Mouse (Mus musculus) heart, embryonic 13.5 days (tissue): ENCODE measurements around the gene Galnt17. TPM values are rescaled to one million over a fixed set of nuclear protein-coding genes. Genes with fewer than 3 reads are reported as not detected.

Source experiments
- ATAC-seq: fragments of 200-750 bp; cut with Nextera tagmentation; 2 replicates; pipeline ENCODE4 v1.8.0; 2017; ENCODE audit warnings: moderate TSS enrichment; ENCODE audit not compliant: insufficient number of reproducible peaks, low FRiP score, low TSS enrichment; ENCODE audit errors: extremely low read depth
- H3K27ac ChIP-seq: fragments of 300-500 bp; sonication (generic); replicated peaks from 2 replicates; pipeline ENCODE4 v1.5.1; 2015; ENCODE audit warnings: moderate library complexity, mild to moderate bottlenecking, inconsistent platforms
- H3K27me3 ChIP-seq: fragments of 300-500 bp; sonication (generic); replicated peaks from 2 replicates; pipeline ENCODE4 v1.6.1; 2015; ENCODE audit warnings: mild to moderate bottlenecking, inconsistent platforms
- H3K36me3 ChIP-seq: fragments of 300-500 bp; sonication (generic); 2 replicates; pipeline ENCODE4 v1.6.1; 2015; ENCODE audit warnings: mild to moderate bottlenecking, inconsistent platforms
- H3K4me1 ChIP-seq: fragments of 300-500 bp; sonication (generic); 2 replicates; pipeline ENCODE4 v1.6.1; 2015; ENCODE audit warnings: inconsistent platforms
- H3K4me2 ChIP-seq: fragments of 300-500 bp; sonication (generic); 2 replicates; pipeline ENCODE4 v1.6.1; 2015; ENCODE audit warnings: inconsistent platforms, mild to moderate bottlenecking, moderate library complexity
- H3K4me3 ChIP-seq: fragments of 300-500 bp; sonication (generic); 2 replicates; pipeline ENCODE4 v1.5.1; 2015; ENCODE audit warnings: moderate library complexity, mild to moderate bottlenecking, inconsistent platforms
- H3K9ac ChIP-seq: fragments of 300-500 bp; sonication (generic); 2 replicates; pipeline ENCODE4 v1.6.1; 2015; ENCODE audit warnings: inconsistent platforms, mild to moderate bottlenecking, moderate library complexity
- H3K9me3 ChIP-seq: fragments of 300-500 bp; sonication (generic); 2 replicates; pipeline ENCODE4 v1.6.1; 2016; ENCODE audit warnings: inconsistent platforms
- WGBS: fragments of 180-500 bp; shearing (Covaris S2); methylation state at CpG from one replicate; pipeline ENCODE4 v1.1.7; 2015; ENCODE audit warnings: mixed read lengths; 5-methylcytosine and 5-hydroxymethylcytosine counted together
- polyA plus RNA-seq: library from polyadenylated mRNA; unstranded; fragments of >200 nt; fragmentation: Nextera tagmentation; extraction: Ambion mirVana; gene quantifications from 2 replicates; pipeline ENCODE4 v1.2.1, GENCODE M21; 2015

The Galnt17 gene
- polyA plus RNA-seq, 1 experiment from 2014 or later, result 1.0 TPM

- no peak for ATAC-seq
Measured at GRCm38 (mm10) chr5:130979321-130979720, 329.0 kb downstream of the Galnt17 start.

GRCm38 (mm10) chr5:130978871-130979270 lies 329.4 kb downstream of the Galnt17 start:
- Histone ChIP-seq H3K4me1 (no peaks in the 10 kb centered on the region), H3K4me2 (no peak overlapping the region), H3K27me3 (no peaks in the 10 kb centered on the region), H3K4me3 (no peak overlapping the region), H3K27ac (no peak overlapping the region), H3K36me3 (no peaks in the 10 kb centered on the region), H3K9ac (no peak overlapping the region), H3K9me3 (peaks cover 9% of the 10 kb centered on the region)
- WGBS, result 62% methylated on average over 2 of the region's 2 CpGs
- no peak for ATAC-seq

More at GRCm38 (mm10) chr5:130979321-130979720, 329.0 kb downstream of the Galnt17 start:
- H3K36me3 ChIP-seq, result no peaks in the 10 kb centered on the region
- H3K9me3 ChIP-seq, result peaks cover 9% of the 10 kb centered on the region
- no peaks in the 10 kb centered on the region for H3K4me1 ChIP-seq
- no peak overlapping the region for H3K4me2 ChIP-seq
- no peak overlapping the region for H3K9ac ChIP-seq
- 68% methylated on average over 8 of the region's 8 CpGs for WGBS
- no peaks in the 10 kb centered on the region for H3K27me3 ChIP-seq
- H3K27ac ChIP-seq, result no peak overlapping the region
- no peak overlapping the region for H3K4me3 ChIP-seq

DNA sequence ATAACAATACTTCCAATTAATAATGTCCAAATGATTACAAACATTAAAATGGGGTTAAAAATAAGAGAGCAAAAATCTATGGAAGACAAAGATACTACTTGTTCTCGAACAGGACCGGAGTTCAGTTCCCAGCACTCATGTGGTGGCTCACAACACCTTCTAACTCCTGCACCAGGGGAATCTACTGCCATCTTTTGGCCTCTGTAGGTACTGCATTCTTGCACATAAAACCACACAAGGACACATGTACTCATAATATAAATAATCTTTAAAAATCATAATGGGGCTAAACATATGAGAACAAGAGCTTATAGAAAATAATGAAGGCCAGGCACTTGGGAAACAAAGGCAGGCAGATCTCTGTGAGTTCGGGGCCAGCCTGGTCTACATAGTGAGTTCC lies 330.3 kb downstream of the Galnt17 start:
- Histone ChIP-seq H3K4me2 (no peak overlapping the region), H3K4me3 (no peak overlapping the region), H3K9ac (no peak overlapping the region), H3K27me3 (no peaks in the 10 kb centered on the region), H3K36me3 (no peaks in the 10 kb centered on the region), H3K4me1 (no peaks in the 10 kb centered on the region), H3K27ac (no peak overlapping the region), H3K9me3 (peaks cover 9% of the 10 kb centered on the region)
- 75% methylated on average over 3 of the region's 3 CpGs for WGBS
- no peak for ATAC-seq

DNA sequence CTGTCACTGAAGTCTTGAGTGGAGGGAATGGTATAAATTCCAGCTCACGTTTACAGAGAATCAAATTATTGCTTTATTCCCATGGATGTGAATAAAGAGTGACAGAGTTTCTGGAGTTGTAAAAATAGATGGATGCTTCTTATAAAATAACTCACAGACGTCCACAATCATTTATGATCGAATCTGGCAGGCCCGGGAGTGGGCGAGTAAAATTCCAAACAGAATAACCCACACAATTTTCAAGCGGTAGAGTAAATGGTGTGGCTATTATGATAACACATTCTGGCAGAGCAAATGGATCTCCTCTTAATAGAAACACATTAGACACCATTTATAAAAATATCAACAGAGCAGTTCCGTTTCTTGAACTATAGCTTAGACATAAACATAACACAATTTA lies 355.9 kb downstream of the Galnt17 start:
- H3K4me1 ChIP-seq, result peaks cover 5% of the 10 kb centered on the region
- no peak overlapping the region for H3K27ac ChIP-seq
- H3K27me3 ChIP-seq, result no peaks in the 10 kb centered on the region
- H3K4me2 ChIP-seq, result no peak overlapping the region
- H3K9me3 ChIP-seq, result peaks cover 10% of the 10 kb centered on the region; the same call in 1 of the 2 replicates
- H3K36me3 ChIP-seq, result no peaks in the 10 kb centered on the region
- 80% methylated on average over 7 of the region's 7 CpGs for WGBS
- no peak overlapping the region for H3K4me3 ChIP-seq
- H3K9ac ChIP-seq, result no peak overlapping the region
- ATAC-seq, result no peak

DNA sequence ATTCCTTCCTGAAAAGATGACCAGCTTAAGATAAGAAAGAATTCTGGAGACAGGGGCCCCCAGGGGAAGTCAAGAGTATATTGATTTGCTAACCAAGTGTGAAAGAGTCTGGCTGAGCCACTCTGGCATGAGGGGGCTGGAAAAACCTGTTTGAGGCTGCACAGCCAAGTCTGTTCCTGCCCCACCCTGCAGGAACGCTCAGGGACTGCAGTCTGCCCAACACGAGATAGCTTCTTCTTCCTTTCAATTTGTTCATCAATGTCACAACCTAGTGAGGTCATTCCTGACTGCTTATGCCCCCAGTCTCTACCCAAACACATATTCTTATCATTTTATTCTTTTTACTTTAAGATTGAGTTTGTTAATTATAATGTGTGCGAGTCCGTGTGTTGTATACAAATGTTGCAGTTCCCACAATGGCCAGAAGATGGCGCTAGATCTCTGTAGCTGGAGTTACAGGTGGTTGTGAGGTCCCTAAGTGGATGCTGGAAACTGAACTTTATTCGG lies 357.4 kb downstream of the Galnt17 start:
- Histone ChIP-seq H3K27me3 (no peaks in the 10 kb centered on the region), H3K36me3 (no peaks in the 10 kb centered on the region), H3K9me3 (peaks cover 10% of the 10 kb centered on the region; the same call in 1 of the 2 replicates), H3K4me1 (peaks cover 5% of the 10 kb centered on the region), H3K4me2 (no peak overlapping the region), H3K9ac (no peak overlapping the region), H3K4me3 (no peak overlapping the region), H3K27ac (0 out of 2 replicates have a peak overlapping the region, but pooled peaks have one; percentile 30)
- WGBS, result 37% methylated on average over 6 of the region's 6 CpGs
- no peak for ATAC-seq

DNA sequence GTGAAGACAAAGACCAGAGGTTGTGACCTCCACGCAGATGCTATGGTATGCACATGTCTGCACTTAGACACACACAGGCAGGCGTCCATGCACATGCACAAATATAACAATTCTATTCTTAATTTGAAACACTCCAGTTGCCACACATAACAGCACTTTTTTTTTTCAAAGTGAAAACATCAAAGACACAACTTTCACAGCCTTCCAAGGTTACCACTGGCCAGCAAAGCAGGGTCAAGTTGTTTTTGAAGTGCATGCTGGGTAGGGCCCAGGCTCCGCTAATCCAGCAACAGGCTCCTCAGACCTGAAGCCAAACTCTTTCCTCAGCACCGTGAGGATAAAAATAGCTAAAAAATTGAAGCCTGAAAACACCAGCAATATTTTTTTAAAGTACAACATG lies 357.9 kb downstream of the Galnt17 start:
- Histone ChIP-seq H3K9me3 (peaks cover 10% of the 10 kb centered on the region; the same call in 1 of the 2 replicates), H3K27me3 (no peaks in the 10 kb centered on the region), H3K9ac (no peak overlapping the region), H3K4me3 (no peak overlapping the region), H3K27ac (0 out of 2 replicates have a peak overlapping the region, but pooled peaks have one; percentile 30), H3K4me2 (no peak overlapping the region), H3K4me1 (peaks cover 5% of the 10 kb centered on the region), H3K36me3 (no peaks in the 10 kb centered on the region)
- ATAC-seq, result no peak
- WGBS, result 46% methylated on average over 4 of the region's 4 CpGs

GRCm38 (mm10) chr5:130949710-130950109 lies 358.6 kb downstream of the Galnt17 start:
- Histone ChIP-seq H3K4me1 (peaks cover 5% of the 10 kb centered on the region), H3K27me3 (no peaks in the 10 kb centered on the region), H3K9ac (no peak overlapping the region), H3K4me2 (no peak overlapping the region), H3K27ac (no peak overlapping the region), H3K9me3 (peaks cover 10% of the 10 kb centered on the region; the same call in 1 of the 2 replicates), H3K4me3 (no peak overlapping the region), H3K36me3 (no peaks in the 10 kb centered on the region)
- ATAC-seq, result no peak
- WGBS, result 45% methylated on average over 1 of the region's 1 CpGs

- H3K27ac ChIP-seq, result peak overlapping the region; percentile 42
- no peak overlapping the region for H3K4me3 ChIP-seq
- no peak for ATAC-seq
- H3K9me3 ChIP-seq, result no peaks in the 10 kb centered on the region
- 40% methylated on average over 4 of the region's 4 CpGs for WGBS
- H3K4me1 ChIP-seq, result peaks cover 15% of the 10 kb centered on the region
- no peaks in the 10 kb centered on the region for H3K27me3 ChIP-seq
- no peak overlapping the region for H3K4me2 ChIP-seq
- no peaks in the 10 kb centered on the region for H3K36me3 ChIP-seq
- no peak overlapping the region for H3K9ac ChIP-seq
Measured at GRCm38 (mm10) chr5:130938911-130939608, 369.2 kb downstream of the Galnt17 start.

DNA sequence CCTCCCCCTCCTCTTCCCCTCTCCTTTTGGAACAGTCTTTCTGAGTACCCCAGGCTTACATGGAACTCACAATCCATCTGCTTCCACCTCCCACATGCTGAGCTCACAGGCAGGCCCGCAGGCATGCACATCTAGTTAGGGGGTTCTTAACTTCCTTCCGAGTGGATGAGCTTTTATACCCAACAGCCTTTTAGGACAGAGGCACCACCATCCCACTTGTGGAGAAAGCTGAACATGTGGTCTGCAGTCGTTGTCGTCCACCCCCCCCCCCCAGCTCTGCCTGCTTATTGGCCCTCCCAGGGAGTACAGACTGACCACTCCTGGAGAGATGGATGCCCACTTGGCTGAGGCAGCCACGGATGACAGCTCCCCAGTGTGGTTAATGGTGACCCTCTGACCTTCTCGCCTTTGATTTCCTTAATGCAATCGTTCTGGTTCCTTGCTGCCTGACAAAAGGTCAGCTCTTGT lies 370.0 kb downstream of the Galnt17 start:
- H3K9ac ChIP-seq, result no peak overlapping the region
- 12% methylated on average over 7 of the region's 7 CpGs for WGBS
- H3K36me3 ChIP-seq, result no peaks in the 10 kb centered on the region
- H3K4me3 ChIP-seq, result no peak overlapping the region
- no peaks in the 10 kb centered on the region for H3K27me3 ChIP-seq
- ATAC-seq, result no peak; the same call in 1 of the 2 replicates
- H3K27ac ChIP-seq, result peak overlapping the region; percentile 48
- no peak overlapping the region for H3K4me2 ChIP-seq
- no peaks in the 10 kb centered on the region for H3K9me3 ChIP-seq
- H3K4me1 ChIP-seq, result peaks cover 15% of the 10 kb centered on the region

GRCm38 (mm10) chr5:130930999-130931398 lies 377.3 kb downstream of the Galnt17 start:
- Histone ChIP-seq H3K27me3 (no peaks in the 10 kb centered on the region), H3K4me2 (no peak overlapping the region), H3K36me3 (no peaks in the 10 kb centered on the region), H3K4me3 (no peak overlapping the region), H3K27ac (no peak overlapping the region), H3K4me1 (peaks cover 3% of the 10 kb centered on the region; the same call in 1 of the 2 replicates), H3K9me3 (no peaks in the 10 kb centered on the region), H3K9ac (no peak overlapping the region)
- WGBS, result 50% methylated on average over 1 of the region's 1 CpGs
- ATAC-seq, result no peak

- 0 out of 2 replicates have a peak overlapping the region, but pooled peaks have one; percentile 10 for H3K27ac ChIP-seq
- H3K9me3 ChIP-seq, result no peaks in the 10 kb centered on the region
- H3K4me3 ChIP-seq, result no peak overlapping the region
- peaks cover 7% of the 10 kb centered on the region; the same call in 1 of the 2 replicates for H3K4me1 ChIP-seq
- H3K4me2 ChIP-seq, result no peak overlapping the region
- H3K36me3 ChIP-seq, result no peaks in the 10 kb centered on the region
- H3K9ac ChIP-seq, result no peak overlapping the region
- 44% methylated on average over 8 of the region's 8 CpGs for WGBS
- no peaks in the 10 kb centered on the region for H3K27me3 ChIP-seq
- ATAC-seq, result peak; percentile 58; the same call in 1 of the 2 replicates
Measured at GRCm38 (mm10) chr5:130927794-130928149, 380.5 kb downstream of the Galnt17 start.
